Mouse (Mus musculus): ENCODE results near the gene Grin2a.

- TF ChIP-seq CTCF (IDR thresholded peaks at IDR 0.05; ENCODE audit: extremely low read depth, insufficient read depth, low read length), result no peak
- TF ChIP-seq POLR2A (IDR thresholded peaks at IDR 0.05; ENCODE audit: extremely low read depth, insufficient read depth, low read length), result no peak
Measured at GRCm38 (mm10) chr16:9800221-9800620, 195.1 kb downstream of the Grin2a start.
